Mouse (Mus musculus) MN1 (cell line): ENCODE measurements around the gene Mgll.

Experiments
- DNase-seq: peaks from one replicate; pipeline ENCODE4 v3.0.0-alpha.2; 2016; ENCODE audit warnings: low spot score

The Mgll gene

GRCm38 (mm10) chr6:88800735-88801134 lies 76.5 kb downstream of the Mgll start:
- peak; percentile 91 for DNase-seq

GRCm38 (mm10) chr6:88803051-88803450 lies 78.8 kb downstream of the Mgll start:
- DNase-seq, result no peak

- no peak for DNase-seq
Measured at GRCm38 (mm10) chr6:88803957-88804695, 79.9 kb downstream of the Mgll start.

- no peak for DNase-seq
Measured at GRCm38 (mm10) chr6:88804966-88805577, 80.9 kb downstream of the Mgll start.

GRCm38 (mm10) chr6:88809091-88810037 lies 85.2 kb downstream of the Mgll start:
- DNase-seq, result no peak

GRCm38 (mm10) chr6:88810291-88810690 lies 86.1 kb downstream of the Mgll start:
- peak; percentile 71 for DNase-seq

- no peak for DNase-seq
Measured at GRCm38 (mm10) chr6:88811396-88811795, 87.2 kb downstream of the Mgll start.

GRCm38 (mm10) chr6:88811880-88812400 lies 87.7 kb downstream of the Mgll start:
- no peak for DNase-seq

GRCm38 (mm10) chr6:88812886-88813285 lies 88.7 kb downstream of the Mgll start:
- DNase-seq, result peak; percentile 66

GRCm38 (mm10) chr6:88813832-88814231 lies 89.6 kb downstream of the Mgll start:
- DNase-seq, result no peak

- no peak for DNase-seq
Measured at GRCm38 (mm10) chr6:88815036-88815435, 90.8 kb downstream of the Mgll start.

- no peak for DNase-seq
Measured at GRCm38 (mm10) chr6:88815489-88815888, 91.3 kb downstream of the Mgll start.

- no peak for DNase-seq
Measured at GRCm38 (mm10) chr6:88816913-88817312, 92.7 kb downstream of the Mgll start.

- no peak for DNase-seq
Measured at GRCm38 (mm10) chr6:88820853-88821252, 96.6 kb downstream of the Mgll start.

- DNase-seq, result no peak
Measured at GRCm38 (mm10) chr6:88821294-88821693, 97.1 kb downstream of the Mgll start.

- peak; percentile 57 for DNase-seq
Measured at GRCm38 (mm10) chr6:88821901-88822300, 97.7 kb downstream of the Mgll start.

- no peak for DNase-seq
Measured at GRCm38 (mm10) chr6:88824183-88824582, 100.0 kb downstream of the Mgll start.

- no peak for DNase-seq
Measured at GRCm38 (mm10) chr6:88826088-88826487, 101.9 kb downstream of the Mgll start.

- peak; percentile 85 for DNase-seq
Measured at GRCm38 (mm10) chr6:88826545-88826944, 102.3 kb downstream of the Mgll start.

GRCm38 (mm10) chr6:88826965-88827364 lies 102.8 kb downstream of the Mgll start:
- no peak for DNase-seq

- peak; percentile 49 for DNase-seq
Measured at GRCm38 (mm10) chr6:88827395-88828205, 103.4 kb downstream of the Mgll start.
